In genomic region chrX:94798183-94798619, GRCm38 (mm10) we compare ENCODE assay signal across 7 mouse cellular contexts.
DNase-seq lines count a peak whose midpoint lies in the region; ATAC-seq lines count a peak whose summit lies in the region.
"Not testable (repeated sequence)": the region's sequence is repeated elsewhere in the genome, so short reads cannot be mapped to it uniquely, and the experiment has no call there.

No protein-coding gene starts in this region.

- not testable (repeated sequence) for H3K27me3 ChIP-seq in embryonic facial prominence, embryonic 14.5 days (replicated peaks; ENCODE audit: control insufficient read depth, insufficient read depth, low read length); hindbrain, embryonic 14.5 days (ENCODE audit: control insufficient read depth, insufficient read depth, low read length); kidney, embryonic 16.5 days (ENCODE audit: insufficient read depth, low read length); liver, embryonic 15.5 days; midbrain, embryonic 12.5 days; neural tube, embryonic 15.5 days (replicated peaks)

- H3K4me3 ChIP-seq in embryonic facial prominence, embryonic 14.5 days (ENCODE audit: low read depth, low read length); hindbrain, embryonic 14.5 days (replicated peaks; ENCODE audit: low read length); kidney, embryonic 16.5 days (ENCODE audit: low read length); liver, embryonic 15.5 days (replicated peaks); midbrain, embryonic 12.5 days; neural tube, embryonic 15.5 days (replicated peaks): not testable (repeated sequence)

- not testable (repeated sequence) for DNase-seq in embryonic facial prominence, embryonic 14.5 days (ENCODE audit: low spot score); hindbrain, embryonic 14.5 days (ENCODE audit: low spot score)

- ATAC-seq in embryonic facial prominence, embryonic 14.5 days (ENCODE audit: low read depth) = peak; percentile 82
- ATAC-seq in granulocyte monocyte progenitor cell, adult 5-6 weeks (replicated peaks; ENCODE audit: poor library complexity, severe bottlenecking) = peak; percentile 71
- peak; percentile 74 for ATAC-seq in hindbrain, embryonic 14.5 days (ENCODE audit: low FRiP score)
- peak; percentile 73 for ATAC-seq in kidney, embryonic 16.5 days (ENCODE audit: low FRiP score, low TSS enrichment)
- ATAC-seq in liver, embryonic 15.5 days (ENCODE audit: insufficient read depth) = peak; percentile 57
- ATAC-seq in midbrain, embryonic 12.5 days (ENCODE audit: low FRiP score, low read depth) = peak; percentile 65
- peak; percentile 80 for ATAC-seq in neural tube, embryonic 15.5 days (ENCODE audit: low FRiP score)

- not testable (repeated sequence) for H3K9me3 ChIP-seq in embryonic facial prominence, embryonic 14.5 days (ENCODE audit: control insufficient read depth, low read length); hindbrain, embryonic 14.5 days (ENCODE audit: control insufficient read depth, low read length); kidney, embryonic 16.5 days (ENCODE audit: low read length); liver, embryonic 15.5 days (replicated peaks); midbrain, embryonic 12.5 days; neural tube, embryonic 15.5 days (replicated peaks)

- no CpG with 5 or more reads among the region's 22 CpGs for WGBS in embryonic facial prominence, embryonic 14.5 days
- WGBS in hindbrain, embryonic 14.5 days = no CpG with 5 or more reads among the region's 22 CpGs
- no CpG with 5 or more reads among the region's 22 CpGs for WGBS in kidney, embryonic 16.5 days
- WGBS in liver, embryonic 15.5 days (ENCODE audit: insufficient replicate concordance) = no CpG with 5 or more reads among the region's 22 CpGs
- WGBS in midbrain, embryonic 12.5 days = no CpG with 5 or more reads among the region's 22 CpGs
- WGBS in neural tube, embryonic 15.5 days = no CpG with 5 or more reads among the region's 22 CpGs

- H3K36me3 ChIP-seq in embryonic facial prominence, embryonic 14.5 days (ENCODE audit: control insufficient read depth, insufficient read depth, low read length); hindbrain, embryonic 14.5 days (replicated peaks; ENCODE audit: control insufficient read depth, insufficient read depth); kidney, embryonic 16.5 days (ENCODE audit: insufficient read depth, low read length); liver, embryonic 15.5 days (replicated peaks); midbrain, embryonic 12.5 days; neural tube, embryonic 15.5 days: not testable (repeated sequence)

- H3K4me2 ChIP-seq in embryonic facial prominence, embryonic 14.5 days (ENCODE audit: low read depth, low read length); hindbrain, embryonic 14.5 days (replicated peaks); kidney, embryonic 16.5 days (replicated peaks; ENCODE audit: low read depth, low read length); liver, embryonic 15.5 days; midbrain, embryonic 12.5 days (replicated peaks); neural tube, embryonic 15.5 days: not testable (repeated sequence)

- not testable (repeated sequence) for H3K4me1 ChIP-seq in embryonic facial prominence, embryonic 14.5 days (ENCODE audit: control insufficient read depth, insufficient read depth, low read length); hindbrain, embryonic 14.5 days (replicated peaks; ENCODE audit: control insufficient read depth, insufficient read depth, low read length); kidney, embryonic 16.5 days (ENCODE audit: insufficient read depth, low read length); liver, embryonic 15.5 days (replicated peaks); midbrain, embryonic 12.5 days; neural tube, embryonic 15.5 days

- H3K9ac ChIP-seq in embryonic facial prominence, embryonic 14.5 days (ENCODE audit: low read depth, low read length); hindbrain, embryonic 14.5 days; kidney, embryonic 16.5 days (replicated peaks; ENCODE audit: low read length); liver, embryonic 15.5 days; midbrain, embryonic 12.5 days (replicated peaks); neural tube, embryonic 15.5 days (replicated peaks): not testable (repeated sequence)

- H3K27ac ChIP-seq in embryonic facial prominence, embryonic 14.5 days (replicated peaks; ENCODE audit: low read depth, low read length); hindbrain, embryonic 14.5 days; kidney, embryonic 16.5 days (ENCODE audit: low read length); liver, embryonic 15.5 days (replicated peaks); midbrain, embryonic 12.5 days (replicated peaks); neural tube, embryonic 15.5 days (replicated peaks): not testable (repeated sequence)
